21 mouse cellular contexts compared by ENCODE assay signal in genomic region chr9:45185250-45185649, GRCm38 (mm10). TPM values are rescaled to one million over a fixed set of nuclear protein-coding genes. Genes with fewer than 3 reads are reported as not detected.
DNase-seq lines count a peak whose midpoint lies in the region; ATAC-seq and TF ChIP-seq lines count a peak whose summit lies in the region.
"Had no signal": no experiment of that assay in that cellular context is flagged by ENCODE, and none has a peak within 500 bp of the region (broad histone marks: within the 10 kb centered on the region; RNA-seq: fewer than 3 reads in every experiment).

No protein-coding gene starts in this region.

- H3K27me3 ChIP-seq in liver, embryonic 11.5 days (replicated peaks; ENCODE audit: control insufficient read depth, insufficient read depth, low read length): 0 out of 2 replicates have a peak, but pooled peaks cover 4% of the 10 kb centered on the region
- H3K27me3 ChIP-seq in midbrain, embryonic 15.5 days (replicated peaks): no peaks in the 10 kb centered on the region
- H3K27me3 ChIP-seq: embryonic facial prominence, embryonic 12.5 days; neural tube, embryonic 12.5 days had no signal

- no peak overlapping the region for H3K9ac ChIP-seq in liver, embryonic 11.5 days (ENCODE audit: low read depth, low read length)
- H3K9ac ChIP-seq in midbrain, embryonic 15.5 days: no peak overlapping the region
- H3K9ac ChIP-seq: embryonic facial prominence, embryonic 12.5 days; liver, embryonic 14.5 days; neural tube, embryonic 12.5 days had no signal

- WGBS in liver, embryonic 11.5 days: 72% methylated on average over 4 of the region's 4 CpGs
- WGBS in midbrain, embryonic 15.5 days: 88% methylated on average over 4 of the region's 4 CpGs

- H3K4me3 ChIP-seq in liver, embryonic 11.5 days (ENCODE audit: low read depth, low read length): no peak overlapping the region
- no peak overlapping the region for H3K4me3 ChIP-seq in midbrain, embryonic 15.5 days
- H3K4me3 ChIP-seq: embryonic facial prominence, embryonic 12.5 days; forebrain, embryonic 10.5 days; heart, adult 2 months; neural tube, embryonic 12.5 days had no signal

- peak; percentile 8 for DNase-seq in brain, embryonic 14.5 days (ENCODE audit: low read depth)
- peak; percentile 32 to 70 for DNase-seq in frontal cortex, postnatal 10 days (ENCODE audit: low spot score in 2 of 2)
- peak; percentile 43 to 87 for DNase-seq in left cerebral cortex, adult 8-10 months (ENCODE audit: low spot score in 2 of 2)
- DNase-seq in right cerebral cortex, postnatal 36 days (ENCODE audit: low spot score in 2 of 2): peak; percentile 61 to 78
- DNase-seq in kidney, adult 8-10 months: no peak
- DNase-seq in liver, embryonic 11.5 days (ENCODE audit: low spot score): no peak
- no peak for DNase-seq in adrenal gland, postnatal 14 days
- DNase-seq: cerebellum, adult 9-11 months; heart, adult 2 months; lung, postnatal 4 days; midbrain, embryonic 14.5 days had no signal

- no peaks in the 10 kb centered on the region for H3K4me1 ChIP-seq in liver, embryonic 11.5 days (replicated peaks; ENCODE audit: control insufficient read depth, insufficient read depth, low read length)
- no peaks in the 10 kb centered on the region for H3K4me1 ChIP-seq in midbrain, embryonic 15.5 days
- H3K4me1 ChIP-seq: embryonic facial prominence, embryonic 12.5 days; forebrain, embryonic 10.5 days; neural tube, embryonic 12.5 days had no signal

- TF ChIP-seq POLR2A in brain, embryonic 14.5 days (IDR thresholded peaks at IDR 0.05; ENCODE audit: borderline replicate concordance, extremely low read depth, insufficient read depth, insufficient read length, poor library complexity, severe bottlenecking): no peak

- no peak for TF ChIP-seq CTCF in brain, embryonic 14.5 days (IDR thresholded peaks at IDR 0.05; ENCODE audit: borderline replicate concordance, extremely low read depth, insufficient read depth, insufficient read length)

- no peaks in the 10 kb centered on the region for H3K36me3 ChIP-seq in liver, embryonic 11.5 days (ENCODE audit: control insufficient read depth, insufficient read depth, low read length)
- no peaks in the 10 kb centered on the region for H3K36me3 ChIP-seq in midbrain, embryonic 15.5 days (replicated peaks)
- H3K36me3 ChIP-seq: embryonic facial prominence, embryonic 12.5 days; forebrain, embryonic 10.5 days; neural tube, embryonic 12.5 days had no signal

- H3K27ac ChIP-seq in liver, embryonic 11.5 days (ENCODE audit: low read depth, low read length): no peak overlapping the region
- H3K27ac ChIP-seq in midbrain, embryonic 15.5 days: no peak overlapping the region
- H3K27ac ChIP-seq: embryonic facial prominence, embryonic 12.5 days; forebrain, embryonic 10.5 days; heart, adult 2 months; liver, embryonic 14.5 days; neural tube, embryonic 12.5 days had no signal

- no peak overlapping the region for H3K4me2 ChIP-seq in liver, embryonic 11.5 days
- H3K4me2 ChIP-seq in midbrain, embryonic 15.5 days: no peak overlapping the region
- H3K4me2 ChIP-seq: embryonic facial prominence, embryonic 12.5 days; neural tube, embryonic 12.5 days had no signal

- H3K9me3 ChIP-seq in liver, embryonic 11.5 days (ENCODE audit: control insufficient read depth, low read length): no peaks in the 10 kb centered on the region
- no peaks in the 10 kb centered on the region for H3K9me3 ChIP-seq in midbrain, embryonic 15.5 days
- H3K9me3 ChIP-seq: embryonic facial prominence, embryonic 12.5 days; forebrain, embryonic 10.5 days; neural tube, embryonic 12.5 days had no signal

- no peak for ATAC-seq in liver, embryonic 11.5 days (replicated peaks; ENCODE audit: low FRiP score)
- ATAC-seq in midbrain, embryonic 15.5 days (replicated peaks): no peak
- ATAC-seq: intestine, embryonic 16.5 days; Patski had no signal

RNA-seq across cellular contexts. Expression of gene BC049352, which starts 3.4 kb away (rescaled TPM):
- polyA plus RNA-seq in brain, embryonic 14.5 days (2012; rRNA removed): 0.10 TPM in 1 of 2 replicates, not detected in the other
- total RNA-seq in left cerebral cortex, adult 8-10 months (2022): 1 to 10 TPM; 1.6 to 1.9 (median 1.7) TPM
- 0.15 TPM in 1 of 2 replicates, not detected in the other for polyA plus RNA-seq in liver, embryonic 11.5 days (2014; fragmentation: Nextera tagmentation; extraction: Ambion mirVana)
- total RNA-seq in adrenal gland, postnatal 14 days (2021): not detected in 2 replicates
- not detected in 2 replicates for polyA plus RNA-seq in midbrain, embryonic 15.5 days (2015; fragmentation: Nextera tagmentation; extraction: Ambion mirVana)
- total RNA-seq: CH12.LX; heart, adult 2 months; heart, postnatal 25 days had no signal
- polyA plus RNA-seq: forebrain, embryonic 10.5 days; large intestine, adult 2 months; midbrain, embryonic 14.5 days; neural tube, embryonic 12.5 days; Patski had no signal

RNA-seq across cellular contexts. Expression of gene Tmprss4, which starts 18.6 kb away (rescaled TPM):
- polyA plus RNA-seq in brain, embryonic 14.5 days (2012; rRNA removed): 0.16 TPM in 1 of 2 replicates, not detected in the other
- under 1 TPM in 3 of 4 experiments, not detected in 1; 0.16 to 0.66 (median 0.30) TPM for total RNA-seq in left cerebral cortex, adult 8-10 months (2022)
- 0.17 TPM in 1 of 2 replicates, not detected in the other for polyA plus RNA-seq in liver, embryonic 11.5 days (2014; fragmentation: Nextera tagmentation; extraction: Ambion mirVana)
- not detected in 2 replicates for total RNA-seq in adrenal gland, postnatal 14 days (2021)
- polyA plus RNA-seq in midbrain, embryonic 15.5 days (2015; fragmentation: Nextera tagmentation; extraction: Ambion mirVana): not detected in 2 replicates
- total RNA-seq: CH12.LX; heart, adult 2 months; heart, postnatal 25 days had no signal
- polyA plus RNA-seq: midbrain, embryonic 14.5 days; Patski had no signal

RNA-seq across cellular contexts. Expression of gene Scn4b, which starts 47.1 kb away (rescaled TPM):
- polyA plus RNA-seq in brain, embryonic 14.5 days (2012; rRNA removed): 0.16 and 0.23 TPM in 2 replicates
- 100 to 1,000 TPM; 160 to 218 (median 183) TPM for total RNA-seq in left cerebral cortex, adult 8-10 months (2022)
- 0.22 and 0.41 TPM in 2 replicates for polyA plus RNA-seq in liver, embryonic 11.5 days (2014; fragmentation: Nextera tagmentation; extraction: Ambion mirVana)
- 0.56 and 0.59 TPM in 2 replicates for total RNA-seq in adrenal gland, postnatal 14 days (2021)
- 0.30 and 0.42 TPM in 2 replicates for polyA plus RNA-seq in midbrain, embryonic 15.5 days (2015; fragmentation: Nextera tagmentation; extraction: Ambion mirVana)
- polyA plus RNA-seq: Patski had no signal

Comparison
In these comparisons a context has a peak if more than half of its experiments do, and no peak if none do; other contexts are left out.
1. DNase-seq: peak in brain, embryonic 14.5 days (single experiment), frontal cortex, postnatal 10 days (2 of 2), left cerebral cortex, adult 8-10 months (2 of 2) and right cerebral cortex, postnatal 36 days (2 of 2); none in kidney, adult 8-10 months (0 of 2), liver, embryonic 11.5 days (single experiment) and adrenal gland, postnatal 14 days (single experiment).